Mouse (Mus musculus): ENCODE results near the gene Prrg3. TPM values are rescaled to one million over a fixed set of nuclear protein-coding genes. Genes with fewer than 3 reads are reported as not detected.
"Not testable (repeated sequence)": the region's sequence is repeated elsewhere in the genome, so short reads cannot be mapped to it uniquely, and the experiment has no call there.

Gene Prrg3
- 1 to 10 TPM; 4.0 to 7.3 (median 5.3) TPM for total RNA-seq (2022)

GRCm38 (mm10) chrX:71962073-71963051, at the start of gene Prrg3:
Gene Prrg3, plus strand, starts transcription at chrX:71962624.
- no peak for DNase-seq (ENCODE audit: low spot score)

DNA sequence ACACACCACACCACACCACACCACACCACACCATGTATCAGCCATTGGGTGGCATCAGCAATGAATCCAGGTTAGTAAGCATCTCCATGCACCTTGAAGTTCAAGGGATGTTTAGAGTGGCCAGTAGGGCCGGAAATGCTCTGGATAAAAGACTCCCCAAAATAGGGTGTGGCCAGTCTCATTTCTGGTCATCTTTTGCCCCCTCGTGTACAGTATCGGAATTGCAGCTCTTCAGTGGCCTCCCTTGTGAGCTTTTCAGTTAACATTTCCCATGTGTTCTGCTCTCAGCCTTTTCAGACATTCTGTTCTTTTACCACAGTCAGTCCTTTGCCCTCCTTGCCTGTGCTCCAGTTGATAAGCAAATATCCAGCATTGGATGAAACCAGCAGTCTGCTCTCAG, 15.8 kb upstream of the Prrg3 start:
- peak; percentile 31 for DNase-seq (ENCODE audit: low spot score)

- DNase-seq (ENCODE audit: low spot score), result no peak
Observed at GRCm38 (mm10) chrX:71958366-71958765, 4.1 kb upstream of the Prrg3 start.

- DNase-seq (ENCODE audit: low spot score), result no peak
Observed at GRCm38 (mm10) chrX:71963275-71963912, 970 bp downstream of the Prrg3 start.

DNA sequence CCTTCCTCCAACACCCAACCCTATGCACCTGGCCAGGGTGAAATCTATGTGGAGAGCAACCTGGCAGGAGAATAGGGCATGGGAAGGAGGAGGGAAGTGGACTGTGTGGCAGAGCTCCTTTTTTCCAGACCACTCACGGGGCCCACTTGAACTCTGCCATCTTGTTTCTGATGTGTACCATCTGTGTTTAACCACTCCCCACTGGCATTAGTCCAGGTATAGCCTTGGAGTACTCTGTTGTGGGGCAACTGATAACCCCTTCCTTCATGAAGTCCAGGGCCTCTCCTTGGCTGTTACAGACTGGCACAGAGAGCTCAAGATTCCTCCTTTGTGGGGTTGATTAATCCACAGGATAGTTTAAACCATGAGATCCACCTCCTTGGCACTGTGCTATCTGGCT, 5.8 kb downstream of the Prrg3 start:
- no peak for DNase-seq (ENCODE audit: low spot score)

- DNase-seq (ENCODE audit: low spot score), result no peak
Observed at GRCm38 (mm10) chrX:71968816-71969215, 6.4 kb downstream of the Prrg3 start.

DNA sequence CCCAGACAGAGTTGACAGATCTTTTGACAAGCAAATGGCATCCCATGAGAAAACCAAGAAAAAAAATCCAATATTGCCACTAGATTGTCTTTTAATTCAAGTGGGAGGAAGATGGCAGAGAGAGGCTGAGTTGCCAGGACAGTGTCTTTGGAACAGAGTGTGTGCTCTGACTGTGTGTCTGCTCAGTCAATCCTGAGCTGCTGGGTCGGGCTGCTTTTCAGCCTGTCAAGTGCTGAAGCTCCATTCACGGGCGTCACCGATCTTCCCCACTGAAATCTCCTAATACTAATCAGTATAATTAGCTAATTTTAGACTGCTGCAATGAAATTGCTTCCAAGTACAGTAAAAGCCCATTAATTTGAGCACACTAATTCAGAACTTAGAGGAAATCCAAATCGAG, 8.9 kb downstream of the Prrg3 start:
- no peak for DNase-seq (ENCODE audit: low spot score)

- no peak for DNase-seq (ENCODE audit: low spot score)
Observed at GRCm38 (mm10) chrX:71972686-71973085, 10.3 kb downstream of the Prrg3 start, which contains the start of gene Fate1. Gene Fate1, plus strand, starts transcription at chrX:71972986.

DNA sequence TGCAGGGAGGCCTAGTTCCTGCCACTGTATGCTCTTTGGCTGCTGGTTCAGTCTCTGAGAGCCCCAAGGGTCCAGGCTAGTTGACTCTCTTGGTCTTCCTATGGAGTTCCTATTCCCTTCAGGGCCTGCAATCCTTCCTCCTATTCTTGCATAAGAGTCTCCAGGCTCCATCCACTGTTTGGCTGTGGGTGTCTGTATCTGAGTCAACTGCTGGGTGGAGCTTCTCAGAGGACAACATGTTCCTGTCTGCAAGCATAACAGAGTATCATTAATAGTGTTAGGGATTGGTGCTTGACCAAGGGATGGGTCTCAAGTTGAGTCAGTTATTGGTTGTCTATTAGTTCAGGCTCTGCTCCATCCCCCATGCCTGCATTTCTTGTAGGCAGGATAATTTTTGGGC, 15.3 kb downstream of the Prrg3 start:
- not testable (repeated sequence) for DNase-seq (ENCODE audit: low spot score)

DNA sequence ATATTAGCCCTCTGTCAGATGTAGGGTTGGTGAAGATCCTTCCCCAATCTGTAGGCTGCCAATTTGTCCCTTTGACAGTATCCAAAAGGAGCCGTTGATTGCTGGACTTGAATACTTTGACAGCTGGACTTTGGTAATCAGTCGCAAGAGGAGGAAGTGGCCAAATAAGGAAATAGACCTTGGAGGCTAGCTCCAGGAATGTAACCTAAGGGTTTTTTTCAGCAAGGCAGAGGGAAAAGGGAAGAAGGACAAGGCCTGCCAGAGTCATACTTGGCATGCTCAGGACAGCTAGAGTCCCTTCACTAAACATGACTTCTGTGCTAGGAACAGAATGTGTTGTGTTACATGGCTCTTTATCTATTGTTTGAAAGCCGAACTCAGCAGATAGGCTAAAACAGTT, 18.0 kb downstream of the Prrg3 start:
- no peak for DNase-seq (ENCODE audit: low spot score)

- no peak for DNase-seq (ENCODE audit: low spot score)
Observed at GRCm38 (mm10) chrX:71981322-71981721, 18.9 kb downstream of the Prrg3 start.

DNA sequence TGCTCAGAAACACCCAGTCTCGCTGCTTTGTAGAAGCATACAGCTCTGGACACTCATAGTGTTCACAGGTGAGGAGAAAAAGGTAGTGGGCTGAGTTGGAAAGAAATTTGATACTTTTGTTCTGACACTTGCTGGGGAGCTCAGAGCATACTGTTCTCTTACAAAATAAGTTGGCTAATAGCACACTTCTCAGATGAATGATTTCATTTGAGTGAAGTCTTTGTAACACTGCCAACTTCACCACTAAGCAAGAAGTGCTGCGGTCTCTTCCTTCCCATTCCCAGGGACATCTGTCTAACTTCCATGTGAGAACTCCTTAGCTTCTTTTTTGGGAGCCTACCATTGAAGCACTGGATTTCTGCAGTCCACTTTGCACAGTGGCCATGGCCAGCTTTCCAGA, 20.8 kb downstream of the Prrg3 start:
- DNase-seq (ENCODE audit: low spot score), result no peak

- no peak for DNase-seq (ENCODE audit: low spot score)
Observed at GRCm38 (mm10) chrX:71983775-71984174, 21.4 kb downstream of the Prrg3 start.

- DNase-seq (ENCODE audit: low spot score), result no peak
Observed at GRCm38 (mm10) chrX:71991549-71991948, 29.1 kb downstream of the Prrg3 start, which contains the start of gene Cnga2. Gene Cnga2, plus strand, starts transcription at chrX:71991849.

- DNase-seq (ENCODE audit: low spot score), result no peak
Observed at GRCm38 (mm10) chrX:71995972-71996371, 33.5 kb downstream of the Prrg3 start.

GRCm38 (mm10) chrX:72009930-72010329, 47.5 kb downstream of the Prrg3 start:
- no peak for DNase-seq (ENCODE audit: low spot score)

- peak; percentile 42 for DNase-seq (ENCODE audit: low spot score)
Observed at GRCm38 (mm10) chrX:72012236-72012635, 49.8 kb downstream of the Prrg3 start.

- DNase-seq (ENCODE audit: low spot score), result peak; percentile 21
Observed at GRCm38 (mm10) chrX:72012804-72013203, 50.4 kb downstream of the Prrg3 start.

DNA sequence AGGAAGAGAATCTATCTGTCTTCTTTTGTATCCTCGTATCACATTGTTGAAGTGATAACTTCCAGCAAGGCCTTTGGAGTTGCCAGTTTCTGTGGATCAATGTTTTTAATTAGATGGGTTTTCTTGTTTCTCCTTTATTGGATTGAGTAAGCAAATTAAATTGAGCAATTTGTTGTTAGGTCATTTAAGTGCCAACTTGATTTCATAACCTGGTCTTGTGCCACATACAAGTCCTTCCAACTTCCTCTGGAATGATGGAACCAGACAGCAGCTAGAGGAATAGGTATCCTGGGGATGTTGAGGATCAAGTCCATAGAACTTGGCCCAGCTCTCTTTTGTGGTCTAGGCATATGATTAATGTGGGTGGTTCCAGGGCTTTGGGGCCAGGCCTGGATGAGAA, 59.8 kb downstream of the Prrg3 start:
- DNase-seq (ENCODE audit: low spot score), result no peak

All from heart, adult 8-10 months (tissue).